Mouse (Mus musculus): Measurements from ENCODE around the gene 4930583I09Rik.

- TF ChIP-seq CTCF (IDR thresholded peaks at IDR 0.05) (peak; percentile 89), POLR2A (IDR thresholded peaks at IDR 0.05; ENCODE audit: insufficient read depth, low read depth, low read length) (no peak), EP300 (IDR thresholded peaks at IDR 0.05; ENCODE audit: insufficient read depth, low read depth, low read length) (no peak)
Measured at GRCm38 (mm10) chr17:64873651-64874072, 37.8 kb upstream of the 4930583I09Rik start.
